Mouse (Mus musculus): Measurements from ENCODE around the gene Nt5dc1. TPM values are rescaled to one million over a fixed set of nuclear protein-coding genes. Genes with fewer than 3 reads are reported as not detected.

Nt5dc1 gene
- polyA plus RNA-seq, 1 experiment, result 6.6 TPM

- 54% methylated on average over 5 of the region's 5 CpGs for WGBS
- no peak overlapping the region for H3K4me3 ChIP-seq (replicated peaks; ENCODE audit: extremely low read depth, low read depth, low read length)
- DNase-seq, result no peak
- TF ChIP-seq CTCF (IDR thresholded peaks at IDR 0.05; ENCODE audit: insufficient read depth, low read length), result no peak
- H3K4me1 ChIP-seq (ENCODE audit: control insufficient read depth, insufficient read depth, low read length), result no peaks in the 10 kb centered on the region
Measured at GRCm38 (mm10) chr10:34385636-34386035, 32.7 kb downstream of the Nt5dc1 start.

GRCm38 (mm10) chr10:34373332-34373731 is 45.0 kb downstream of the Nt5dc1 start:
- Histone ChIP-seq H3K4me3 (replicated peaks; ENCODE audit: extremely low read depth, low read depth, low read length) (no peak overlapping the region), H3K4me1 (ENCODE audit: control insufficient read depth, insufficient read depth, low read length) (no peaks in the 10 kb centered on the region)
- DNase-seq, result no peak
- WGBS, result 74% methylated on average over 7 of the region's 7 CpGs
- TF ChIP-seq POLR2A (IDR thresholded peaks at IDR 0.05; ENCODE audit: borderline replicate concordance, extremely low read depth, low read depth, low read length) (no peak), CTCF (IDR thresholded peaks at IDR 0.05; ENCODE audit: insufficient read depth, low read length) (no peak)

- Histone ChIP-seq H3K4me1 (ENCODE audit: control insufficient read depth, insufficient read depth, low read length) (no peaks in the 10 kb centered on the region), H3K4me3 (replicated peaks; ENCODE audit: extremely low read depth, low read depth, low read length) (no peak overlapping the region)
- WGBS, result 60% methylated on average over 5 of the region's 5 CpGs
- no peak for TF ChIP-seq POLR2A (IDR thresholded peaks at IDR 0.05; ENCODE audit: borderline replicate concordance, extremely low read depth, low read depth, low read length)
- TF ChIP-seq CTCF (IDR thresholded peaks at IDR 0.05; ENCODE audit: insufficient read depth, low read length), result peak; percentile 38
- DNase-seq, result no peak
Measured at GRCm38 (mm10) chr10:34368138-34368537, 50.2 kb downstream of the Nt5dc1 start.

GRCm38 (mm10) chr10:34363756-34364155 is 54.6 kb downstream of the Nt5dc1 start:
- TF ChIP-seq CTCF (IDR thresholded peaks at IDR 0.05; ENCODE audit: insufficient read depth, low read length), result no peak
- no peak for TF ChIP-seq POLR2A (IDR thresholded peaks at IDR 0.05; ENCODE audit: borderline replicate concordance, extremely low read depth, low read depth, low read length)
- Histone ChIP-seq H3K4me3 (replicated peaks; ENCODE audit: extremely low read depth, low read depth, low read length) (no peak overlapping the region), H3K4me1 (ENCODE audit: control insufficient read depth, insufficient read depth, low read length) (no peaks in the 10 kb centered on the region)
- no peak for DNase-seq

GRCm38 (mm10) chr10:34358263-34358662 is 60.1 kb downstream of the Nt5dc1 start:
- no peak overlapping the region for H3K4me3 ChIP-seq (replicated peaks; ENCODE audit: extremely low read depth, low read depth, low read length)
- 87% methylated on average over 3 of the region's 3 CpGs for WGBS

GRCm38 (mm10) chr10:34352166-34352565 is 66.2 kb downstream of the Nt5dc1 start:
- WGBS, result 78% methylated on average over 4 of the region's 4 CpGs
- Histone ChIP-seq H3K4me1 (ENCODE audit: control insufficient read depth, insufficient read depth, low read length) (no peaks in the 10 kb centered on the region), H3K4me3 (replicated peaks; ENCODE audit: extremely low read depth, low read depth, low read length) (no peak overlapping the region)
- DNase-seq, result no peak
- TF ChIP-seq CTCF (IDR thresholded peaks at IDR 0.05; ENCODE audit: insufficient read depth, low read length), result no peak

More at GRCm38 (mm10) chr10:34358263-34358662, 60.1 kb downstream of the Nt5dc1 start:
- TF ChIP-seq CTCF (IDR thresholded peaks at IDR 0.05; ENCODE audit: insufficient read depth, low read length), result no peak
- TF ChIP-seq POLR2A (IDR thresholded peaks at IDR 0.05; ENCODE audit: borderline replicate concordance, extremely low read depth, low read depth, low read length), result no peak
- H3K4me1 ChIP-seq (ENCODE audit: control insufficient read depth, insufficient read depth, low read length), result no peaks in the 10 kb centered on the region
- DNase-seq, result no peak

- DNase-seq, result no peak
- peaks cover 2% of the 10 kb centered on the region for H3K4me1 ChIP-seq (ENCODE audit: control insufficient read depth, insufficient read depth, low read length)
- 86% methylated on average over 1 of the region's 1 CpGs for WGBS
- no peak overlapping the region for H3K4me3 ChIP-seq (replicated peaks; ENCODE audit: extremely low read depth, low read depth, low read length)
- no peak for TF ChIP-seq CTCF (IDR thresholded peaks at IDR 0.05; ENCODE audit: insufficient read depth, low read length)
- TF ChIP-seq POLR2A (IDR thresholded peaks at IDR 0.05; ENCODE audit: borderline replicate concordance, extremely low read depth, low read depth, low read length), result no peak
Measured at GRCm38 (mm10) chr10:34341886-34342285, 76.5 kb downstream of the Nt5dc1 start.

GRCm38 (mm10) chr10:34341014-34341413 is 77.3 kb downstream of the Nt5dc1 start:
- WGBS, result 46% methylated on average over 6 of the region's 6 CpGs
- peaks cover 2% of the 10 kb centered on the region for H3K4me1 ChIP-seq (ENCODE audit: control insufficient read depth, insufficient read depth, low read length)
- TF ChIP-seq CTCF (IDR thresholded peaks at IDR 0.05; ENCODE audit: insufficient read depth, low read length) (no peak), POLR2A (IDR thresholded peaks at IDR 0.05; ENCODE audit: borderline replicate concordance, extremely low read depth, low read depth, low read length) (no peak)
- no peak for DNase-seq
- H3K4me3 ChIP-seq (replicated peaks; ENCODE audit: extremely low read depth, low read depth, low read length), result no peak overlapping the region

- DNase-seq, result peak; percentile 21
- H3K4me3 ChIP-seq (replicated peaks; ENCODE audit: extremely low read depth, low read depth, low read length), result no peak overlapping the region
- TF ChIP-seq POLR2A (IDR thresholded peaks at IDR 0.05; ENCODE audit: borderline replicate concordance, extremely low read depth, low read depth, low read length), result no peak
- TF ChIP-seq CTCF (IDR thresholded peaks at IDR 0.05; ENCODE audit: insufficient read depth, low read length), result peak; percentile 75
- 7% methylated on average over 2 of the region's 2 CpGs for WGBS
- H3K4me1 ChIP-seq (ENCODE audit: control insufficient read depth, insufficient read depth, low read length), result no peaks in the 10 kb centered on the region
Measured at GRCm38 (mm10) chr10:34328310-34328709, 90.0 kb downstream of the Nt5dc1 start.

GRCm38 (mm10) chr10:34327144-34327543 is 91.2 kb downstream of the Nt5dc1 start:
- TF ChIP-seq CTCF (IDR thresholded peaks at IDR 0.05; ENCODE audit: insufficient read depth, low read length) (no peak), POLR2A (IDR thresholded peaks at IDR 0.05; ENCODE audit: borderline replicate concordance, extremely low read depth, low read depth, low read length) (no peak)

GRCm38 (mm10) chr10:34326701-34327100 is 91.7 kb downstream of the Nt5dc1 start:
- no peak for DNase-seq
- TF ChIP-seq CTCF (IDR thresholded peaks at IDR 0.05; ENCODE audit: insufficient read depth, low read length) (peak; percentile 52; the same call in 1 of the 2 replicates), POLR2A (IDR thresholded peaks at IDR 0.05; ENCODE audit: borderline replicate concordance, extremely low read depth, low read depth, low read length) (no peak)
- Histone ChIP-seq H3K4me1 (ENCODE audit: control insufficient read depth, insufficient read depth, low read length) (no peaks in the 10 kb centered on the region), H3K4me3 (replicated peaks; ENCODE audit: extremely low read depth, low read depth, low read length) (no peak overlapping the region)
- WGBS, result 20% methylated on average over 4 of the region's 4 CpGs

More at GRCm38 (mm10) chr10:34327144-34327543, 91.2 kb downstream of the Nt5dc1 start:
- WGBS, result 69% methylated on average over 5 of the region's 5 CpGs
- DNase-seq, result no peak
- Histone ChIP-seq H3K4me3 (replicated peaks; ENCODE audit: extremely low read depth, low read depth, low read length) (no peak overlapping the region), H3K4me1 (ENCODE audit: control insufficient read depth, insufficient read depth, low read length) (no peaks in the 10 kb centered on the region)

All from lung, adult 2 months (tissue).